22 mouse cellular contexts compared by ENCODE assay signal in genomic region chr15:36965743-36966142, GRCm38 (mm10). TPM values are rescaled to one million over a fixed set of nuclear protein-coding genes. Genes with fewer than 3 reads are reported as not detected.
DNase-seq lines count a peak whose midpoint lies in the region; ATAC-seq and TF ChIP-seq lines count a peak whose summit lies in the region.
"Had no signal": no experiment of that assay in that cellular context is flagged by ENCODE, and none has a peak within 500 bp of the region (broad histone marks: within the 10 kb centered on the region; RNA-seq: fewer than 3 reads in every experiment).

No protein-coding gene starts in this region.

- whole genome bisulfite sequencing in thymus, adult 2 months = 8% methylated on average over 4 of the region's 4 CpGs

- no peaks in the 10 kb centered on the region for H3K27me3 ChIP-seq in thymus, adult 2 months (ENCODE audit: control insufficient read depth, insufficient read depth, low read length)
- H3K27me3 ChIP-seq: embryonic facial prominence, embryonic 13.5 days; limb, embryonic 15.5 days; midbrain, embryonic 15.5 days; neural tube, embryonic 15.5 days; stomach, embryonic 15.5 days had no signal

- H3K4me3 ChIP-seq in thymus, adult 2 months (ENCODE audit: control insufficient read depth, insufficient read depth, low read length) = no peak overlapping the region
- H3K4me3 ChIP-seq in embryonic fibroblast, embryonic 13.5 days (ENCODE audit: insufficient read depth, low read length) = no peak overlapping the region
- H3K4me3 ChIP-seq: embryonic facial prominence, embryonic 13.5 days; heart, embryonic 10.5 days; limb, embryonic 15.5 days; midbrain, embryonic 15.5 days; myocyte; neural tube, embryonic 15.5 days; stomach, embryonic 15.5 days had no signal

- ATAC-seq in CD4-positive, CD25-positive, alpha-beta regulatory T cell, adult 4 months = peak; percentile 69
- ATAC-seq: forebrain, embryonic 14.5 days had no signal

- H3K4me1 ChIP-seq in thymus, adult 2 months (replicated peaks; ENCODE audit: control insufficient read depth, insufficient read depth, low read length) = peaks cover 19% of the 10 kb centered on the region
- peaks cover 17% of the 10 kb centered on the region for H3K4me1 ChIP-seq in embryonic fibroblast, embryonic 13.5 days (ENCODE audit: control insufficient read depth, insufficient read depth, low read length)

- H3K27ac ChIP-seq in thymus, adult 2 months (ENCODE audit: control insufficient read depth, insufficient read depth, low read length) = no peak overlapping the region
- H3K27ac ChIP-seq in embryonic fibroblast, embryonic 13.5 days (ENCODE audit: insufficient read depth, low read length) = 0 out of 2 replicates have a peak overlapping the region, but pooled peaks have one; percentile 69
- H3K27ac ChIP-seq: embryonic facial prominence, embryonic 13.5 days; kidney, postnatal 0 days; limb, embryonic 15.5 days; liver, embryonic 14.5 days; stomach, embryonic 15.5 days had no signal

- TF ChIP-seq CTCF in thymus, adult 2 months (IDR thresholded peaks at IDR 0.05; ENCODE audit: borderline replicate concordance, control insufficient read depth, extremely low read depth, insufficient read depth, low read length, poor library complexity) = no peak
- TF ChIP-seq CTCF in embryonic fibroblast, embryonic 13.5 days (IDR thresholded peaks at IDR 0.05; ENCODE audit: borderline replicate concordance, insufficient read depth, low read length) = no peak

- TF ChIP-seq POLR2A in thymus, adult 2 months (IDR thresholded peaks at IDR 0.05; ENCODE audit: control insufficient read depth, extremely low read depth, insufficient read depth, low read length, poor library complexity) = no peak
- TF ChIP-seq POLR2A in embryonic fibroblast, embryonic 13.5 days (IDR thresholded peaks at IDR 0.05; ENCODE audit: low read depth, low read length) = no peak

- peak; percentile 44 for DNase-seq in thymus, postnatal 0 days (ENCODE audit: low spot score)
- DNase-seq in thymus, adult 2 months = no peak
- peak; percentile 64 for DNase-seq in naive thymus-derived CD4-positive, alpha-beta T cell, adult 2 months (ENCODE audit: low read depth)
- DNase-seq in ovary, postnatal 10 days (ENCODE audit: low spot score) = no peak
- no peak for DNase-seq in cerebellum, postnatal 25 days
- DNase-seq: adrenal gland, adult 2 months; B cell, adult 2 months; cerebellum, adult 11 months; embryo, embryonic 11 days; kidney, adult 18-20 months had no signal

- H3K36me3 ChIP-seq in thymus, adult 2 months (ENCODE audit: control insufficient read depth, insufficient read depth, low read length) = no peaks in the 10 kb centered on the region
- H3K36me3 ChIP-seq: embryonic facial prominence, embryonic 13.5 days; heart, embryonic 10.5 days; limb, embryonic 15.5 days; midbrain, embryonic 15.5 days; neural tube, embryonic 15.5 days; stomach, embryonic 15.5 days had no signal

RNA-seq across cellular contexts. Expression of gene Zfp706, which starts 41.8 kb away (rescaled TPM):
- polyA plus RNA-seq in thymus, postnatal 0 days (2015; fragmentation: Nextera tagmentation; extraction: Ambion mirVana) = 596 and 599 TPM in 2 replicates
- 33.7 and 35.5 TPM in 2 replicates for polyA plus RNA-seq in thymus, adult 2 months (2012; rRNA removed)
- polyA plus RNA-seq in CD4-positive, CD25-positive, alpha-beta regulatory T cell, adult 4 months (2017; shearing (Covaris generic)) = 100 to 1,000 TPM; 420 to 436 TPM
- polyA plus RNA-seq in embryonic fibroblast, embryonic 13.5 days (2011; ENCODE audit: insufficient read length, low read depth, missing spikeins) = 150 and 165 TPM in 2 replicates

Comparison
In these comparisons a context has a peak if more than half of its experiments do, and no peak if none do; other contexts are left out.
1. DNase-seq: peak in thymus, postnatal 0 days (single experiment) and naive thymus-derived CD4-positive, alpha-beta T cell, adult 2 months (single experiment); none in thymus, adult 2 months (single experiment), ovary, postnatal 10 days (single experiment) and cerebellum, postnatal 25 days (0 of 2).